Mouse (Mus musculus) liver, adult 2 months (tissue): ENCODE measurements around the gene St5.

Source experiments
- CTCF ChIP-seq: fragments of 200-500 bp; IDR thresholded peaks from 2 replicates; pipeline ENCODE4 v1.5.1; 2011; ENCODE audit warnings: low read depth, low read length, control low read depth
- POLR2A ChIP-seq: fragments of 200-500 bp; IDR thresholded peaks from 2 replicates; pipeline ENCODE4 v1.6.1; 2011; ENCODE audit warnings: low read length, control low read depth; ENCODE audit not compliant: insufficient read depth; ENCODE audit errors: extremely low read depth

GRCm38 (mm10) chr7:109507119-109507518 lies 196.3 kb downstream of the St5 start:
- TF ChIP-seq CTCF (no peak), POLR2A (no peak)
